Mouse (Mus musculus) intestine, embryonic 15.5 days (tissue): Measurements from ENCODE around the gene Tnip1. TPM values are rescaled to one million over a fixed set of nuclear protein-coding genes. Genes with fewer than 3 reads are reported as not detected.

Experiments
- ATAC-seq: fragments of 200-750 bp; cut with Nextera tagmentation; 2 replicates; pipeline ENCODE4 v1.8.0; 2017; ENCODE audit warnings: moderate TSS enrichment, moderate library complexity
- H3K27ac ChIP-seq: fragments of 300-500 bp; sonication (generic); 2 replicates; pipeline ENCODE4 v1.5.1; 2015; ENCODE audit warnings: mild to moderate bottlenecking, inconsistent platforms
- H3K27me3 ChIP-seq: fragments of 300-500 bp; sonication (generic); replicated peaks from 2 replicates; pipeline ENCODE4 v1.6.1; 2015; ENCODE audit warnings: inconsistent platforms
- H3K36me3 ChIP-seq: fragments of 300-500 bp; sonication (generic); 2 replicates; pipeline ENCODE4 v1.6.1; 2015; ENCODE audit warnings: inconsistent platforms
- H3K4me1 ChIP-seq: fragments of 300-500 bp; sonication (generic); replicated peaks from 2 replicates; pipeline ENCODE4 v1.6.1; 2015; ENCODE audit warnings: inconsistent platforms
- H3K4me2 ChIP-seq: fragments of 300-500 bp; sonication (generic); replicated peaks from 2 replicates; pipeline ENCODE4 v1.6.1; 2015; ENCODE audit warnings: mild to moderate bottlenecking, inconsistent platforms
- H3K4me3 ChIP-seq: fragments of 300-500 bp; sonication (generic); replicated peaks from 2 replicates; pipeline ENCODE4 v1.5.1; 2015; ENCODE audit warnings: inconsistent platforms
- H3K9ac ChIP-seq: fragments of 300-500 bp; sonication (generic); 2 replicates; pipeline ENCODE4 v1.6.1; 2015; ENCODE audit warnings: inconsistent platforms
- H3K9me3 ChIP-seq: fragments of 300-500 bp; sonication (generic); 2 replicates; pipeline ENCODE4 v1.6.1; 2016; ENCODE audit warnings: inconsistent platforms
- WGBS: fragments of 180-500 bp; shearing (Covaris S2); methylation state at CpG from one replicate; pipeline ENCODE4 v1.1.7; 2015; 5-methylcytosine and 5-hydroxymethylcytosine counted together
- polyA plus RNA-seq: library from polyadenylated mRNA; unstranded; fragments of >200 nt; fragmentation: Nextera tagmentation; extraction: Ambion mirVana; gene quantifications from 2 replicates; pipeline ENCODE4 v1.2.1, GENCODE M21; 2015

Gene Tnip1
- polyA plus RNA-seq, 1 experiment from 2014 or later: 22.7 TPM

- no peak overlapping the region for H3K4me2 ChIP-seq
- H3K9me3 ChIP-seq: no peaks in the 10 kb centered on the region
- H3K9ac ChIP-seq: no peak overlapping the region
- H3K36me3 ChIP-seq: peaks cover 63% of the 10 kb centered on the region
- WGBS: 81% methylated on average over 9 of the region's 9 CpGs
- H3K4me3 ChIP-seq: no peak overlapping the region
- ATAC-seq: no peak
- no peak overlapping the region for H3K27ac ChIP-seq
- no peaks in the 10 kb centered on the region for H3K27me3 ChIP-seq
- no peaks in the 10 kb centered on the region for H3K4me1 ChIP-seq
Measured at GRCm38 (mm10) chr11:54912503-54913316, 50.0 kb downstream of the Tnip1 start.

GRCm38 (mm10) chr11:54911671-54912502 is 50.8 kb downstream of the Tnip1 start:
- H3K36me3 ChIP-seq: peaks cover 55% of the 10 kb centered on the region
- no peak for ATAC-seq
- WGBS: 70% methylated on average over 7 of the region's 7 CpGs
- no peak overlapping the region for H3K4me3 ChIP-seq
- H3K4me1 ChIP-seq: 0 out of 2 replicates have a peak, but pooled peaks cover under 1% of the 10 kb centered on the region
- no peak overlapping the region for H3K4me2 ChIP-seq
- no peaks in the 10 kb centered on the region for H3K27me3 ChIP-seq
- no peaks in the 10 kb centered on the region for H3K9me3 ChIP-seq
- H3K9ac ChIP-seq: no peak overlapping the region
- no peak overlapping the region for H3K27ac ChIP-seq

- WGBS: 93% methylated on average over 3 of the region's 3 CpGs
- Histone ChIP-seq H3K27me3 (no peaks in the 10 kb centered on the region), H3K4me1 (peaks cover 7% of the 10 kb centered on the region; the same call in 1 of the 2 replicates), H3K9ac (no peak overlapping the region), H3K27ac (no peak overlapping the region), H3K4me3 (no peak overlapping the region), H3K36me3 (peaks cover 50% of the 10 kb centered on the region), H3K4me2 (no peak overlapping the region), H3K9me3 (no peaks in the 10 kb centered on the region)
- no peak for ATAC-seq
Measured at GRCm38 (mm10) chr11:54911201-54911600, 51.5 kb downstream of the Tnip1 start.

- Histone ChIP-seq H3K27me3 (no peaks in the 10 kb centered on the region), H3K9ac (no peak overlapping the region), H3K4me3 (no peak overlapping the region), H3K36me3 (peaks cover 46% of the 10 kb centered on the region), H3K9me3 (no peaks in the 10 kb centered on the region), H3K4me1 (peaks cover 16% of the 10 kb centered on the region), H3K4me2 (no peak overlapping the region), H3K27ac (no peak overlapping the region)
- no peak for ATAC-seq
- 86% methylated on average over 12 of the region's 12 CpGs for WGBS
Measured at GRCm38 (mm10) chr11:54910081-54910665, 52.5 kb downstream of the Tnip1 start.

GRCm38 (mm10) chr11:54909273-54909672 is 53.4 kb downstream of the Tnip1 start:
- peaks cover 37% of the 10 kb centered on the region for H3K36me3 ChIP-seq
- no peak overlapping the region for H3K9ac ChIP-seq
- H3K4me1 ChIP-seq: peaks cover 23% of the 10 kb centered on the region
- ATAC-seq: no peak
- H3K9me3 ChIP-seq: no peaks in the 10 kb centered on the region
- H3K4me3 ChIP-seq: no peak overlapping the region
- no peaks in the 10 kb centered on the region for H3K27me3 ChIP-seq
- H3K27ac ChIP-seq: no peak overlapping the region
- H3K4me2 ChIP-seq: no peak overlapping the region
- 90% methylated on average over 11 of the region's 11 CpGs for WGBS

GRCm38 (mm10) chr11:54907259-54907658 is 55.5 kb downstream of the Tnip1 start:
- peaks cover 31% of the 10 kb centered on the region for H3K36me3 ChIP-seq
- no peak overlapping the region for H3K4me2 ChIP-seq
- H3K9me3 ChIP-seq: no peaks in the 10 kb centered on the region
- H3K27ac ChIP-seq: no peak overlapping the region
- H3K9ac ChIP-seq: no peak overlapping the region
- ATAC-seq: no peak
- H3K4me3 ChIP-seq: no peak overlapping the region
- 84% methylated on average over 5 of the region's 5 CpGs for WGBS
- peaks cover 40% of the 10 kb centered on the region for H3K4me1 ChIP-seq
- no peaks in the 10 kb centered on the region for H3K27me3 ChIP-seq

- Histone ChIP-seq H3K4me1 (peaks cover 41% of the 10 kb centered on the region), H3K4me3 (no peak overlapping the region), H3K9ac (no peak overlapping the region), H3K27ac (no peak overlapping the region), H3K27me3 (no peaks in the 10 kb centered on the region), H3K36me3 (peaks cover 31% of the 10 kb centered on the region), H3K4me2 (no peak overlapping the region), H3K9me3 (no peaks in the 10 kb centered on the region)
- no peak for ATAC-seq
- WGBS: 74% methylated on average over 4 of the region's 4 CpGs
Measured at GRCm38 (mm10) chr11:54906466-54906865, 56.3 kb downstream of the Tnip1 start.

- Histone ChIP-seq H3K4me2 (no peak overlapping the region), H3K4me3 (no peak overlapping the region), H3K36me3 (peaks cover 27% of the 10 kb centered on the region), H3K9me3 (no peaks in the 10 kb centered on the region), H3K4me1 (peaks cover 41% of the 10 kb centered on the region), H3K9ac (peak overlapping the region; percentile 4; the same call in 1 of the 2 replicates), H3K27me3 (no peaks in the 10 kb centered on the region), H3K27ac (0 out of 2 replicates have a peak overlapping the region, but pooled peaks have one; percentile 34)
- 38% methylated on average over 4 of the region's 4 CpGs for WGBS
- no peak; the same call in 1 of the 2 replicates for ATAC-seq
Measured at GRCm38 (mm10) chr11:54905931-54906330, 56.8 kb downstream of the Tnip1 start.

- no peak overlapping the region for H3K4me2 ChIP-seq
- peaks cover 18% of the 10 kb centered on the region for H3K36me3 ChIP-seq
- ATAC-seq: no peak
- no peak overlapping the region for H3K9ac ChIP-seq
- no peak overlapping the region for H3K4me3 ChIP-seq
- H3K27me3 ChIP-seq: no peaks in the 10 kb centered on the region
- no peaks in the 10 kb centered on the region for H3K9me3 ChIP-seq
- WGBS: 90% methylated on average over 3 of the region's 3 CpGs
- no peak overlapping the region for H3K27ac ChIP-seq
- peaks cover 41% of the 10 kb centered on the region for H3K4me1 ChIP-seq
Measured at GRCm38 (mm10) chr11:54905086-54905485, 57.6 kb downstream of the Tnip1 start.

- no peaks in the 10 kb centered on the region for H3K27me3 ChIP-seq
- no peaks in the 10 kb centered on the region for H3K9me3 ChIP-seq
- H3K9ac ChIP-seq: no peak overlapping the region
- peaks cover 41% of the 10 kb centered on the region for H3K4me1 ChIP-seq
- peak overlapping the region; percentile 48 for H3K27ac ChIP-seq
- H3K4me2 ChIP-seq: peak overlapping the region; percentile 84
- WGBS: 27% methylated on average over 4 of the region's 4 CpGs
- peak overlapping the region; percentile 52; the same call in 1 of the 2 replicates for H3K4me3 ChIP-seq
- peaks cover 10% of the 10 kb centered on the region for H3K36me3 ChIP-seq
- peak; percentile 70 for ATAC-seq
Measured at GRCm38 (mm10) chr11:54903940-54904706, 58.6 kb downstream of the Tnip1 start.

- peak overlapping the region; percentile 52 for H3K4me3 ChIP-seq
- peak overlapping the region; percentile 44; the same call in 1 of the 2 replicates for H3K27ac ChIP-seq
- WGBS: 65% methylated on average over 5 of the region's 5 CpGs
Measured at GRCm38 (mm10) chr11:54903339-54903738, 59.4 kb downstream of the Tnip1 start.

More at GRCm38 (mm10) chr11:54903339-54903738, 59.4 kb downstream of the Tnip1 start:
- Histone ChIP-seq H3K4me1 (peaks cover 41% of the 10 kb centered on the region), H3K27me3 (no peaks in the 10 kb centered on the region), H3K4me2 (peak overlapping the region; percentile 84), H3K36me3 (peaks cover 2% of the 10 kb centered on the region; the same call in 1 of the 2 replicates), H3K9ac (peak overlapping the region; percentile 57), H3K9me3 (no peaks in the 10 kb centered on the region)
- ATAC-seq: no peak
